ENCODE assay signal across 10 mouse cellular contexts in the genomic region with DNA sequence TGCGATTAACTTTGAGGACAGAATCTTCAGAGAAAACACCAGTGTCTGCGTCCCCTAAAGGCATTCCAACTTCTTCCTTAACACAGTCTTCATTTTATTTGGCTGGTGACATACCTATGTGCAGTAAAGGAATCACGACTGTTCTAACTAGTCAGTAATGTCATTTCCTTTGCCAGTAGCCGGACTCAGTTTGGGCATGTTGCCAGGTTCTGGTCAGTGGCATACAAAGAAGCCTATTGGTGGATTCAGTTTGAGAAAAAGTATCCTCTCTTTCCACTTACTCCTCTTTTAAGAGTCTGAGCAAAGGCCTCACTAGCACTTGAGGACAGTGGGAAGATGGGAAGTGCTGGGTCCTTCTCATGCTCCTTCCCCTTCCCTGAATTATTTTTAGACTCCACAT. TPM values are rescaled to one million over a fixed set of nuclear protein-coding genes. Genes with fewer than 3 reads are reported as not detected.
A peak's percentile ranks its signal among the peaks of the same experiment; 100 is the strongest.
DNase-seq lines count a peak whose midpoint lies in the region; TF ChIP-seq lines count a peak whose summit lies in the region.
"Had no signal": no experiment of that assay in that cellular context is flagged by ENCODE, and none has a peak within 500 bp of the region (broad histone marks: within the 10 kb centered on the region; RNA-seq: fewer than 3 reads in every experiment).

No protein-coding gene starts in this region.

- peak; percentile 48 for DNase-seq in gastrocnemius, adult 2 months
- no peak for DNase-seq in gastrocnemius, adult 18-20 months (ENCODE audit: low spot score)
- peak; percentile 57 for DNase-seq in left cerebral cortex, postnatal 4 days
- no peak for DNase-seq in left cerebral cortex, adult 8-10 months (ENCODE audit: low spot score in 2 of 2)
- peak; percentile 20 for DNase-seq in adipocyte (ENCODE audit: low spot score)
- DNase-seq in kidney, postnatal 14 days = peak; percentile 63
- DNase-seq in urinary bladder, postnatal 10 days (ENCODE audit: low spot score) = no peak

- intact Hi-C loops in gastrocnemius, adult 2 months (cut with DNase I) = no loop called here
- intact Hi-C loops in left cerebral cortex, postnatal 4 days (cut with DNase I) = no loop called here

- H3K27ac ChIP-seq in gastrocnemius, adult 2 months = peak overlapping the region; percentile 4; the same call in 1 of the 2 replicates
- H3K27ac ChIP-seq: embryonic facial prominence, embryonic 13.5 days; kidney, postnatal 0 days; limb, embryonic 15.5 days had no signal

- no peak overlapping the region for H3K4me3 ChIP-seq in gastrocnemius, adult 2 months
- H3K4me3 ChIP-seq: embryonic facial prominence, embryonic 13.5 days; limb, embryonic 15.5 days had no signal

- TF ChIP-seq CTCF in gastrocnemius, adult 2 months (IDR thresholded peaks at IDR 0.05) = no peak

RNA-seq across cellular contexts. Expression of gene Clcn3, which starts 11.3 kb away (rescaled TPM):
- total RNA-seq in gastrocnemius, adult 2 months (2021) = 10 to 100 TPM; 27.5 to 37.4 TPM
- total RNA-seq in gastrocnemius, adult 18-20 months (2021) = 10 to 100 TPM; 34.9 to 35.2 TPM
- total RNA-seq in left cerebral cortex, postnatal 4 days (2021) = 100 to 1,000 TPM; 122 to 123 TPM
- total RNA-seq in left cerebral cortex, adult 8-10 months (2022) = 100 to 1,000 TPM; 121 to 138 (median 128) TPM

RNA-seq across cellular contexts. Expression of gene Nek1, which starts 21.2 kb away (rescaled TPM):
- total RNA-seq in gastrocnemius, adult 2 months (2021) = 1 to 10 TPM; 3.8 to 4.7 TPM
- total RNA-seq in gastrocnemius, adult 18-20 months (2021) = 1 to 10 TPM; 3.8 to 4.8 TPM
- total RNA-seq in left cerebral cortex, postnatal 4 days (2021) = 10 to 100 TPM; 31.4 to 31.7 TPM
- 10 to 100 TPM; 27.7 to 35.2 (median 30.7) TPM for total RNA-seq in left cerebral cortex, adult 8-10 months (2022)

Comparison
In these comparisons a context has a peak if more than half of its experiments do, and no peak if none do; other contexts are left out.
1. DNase-seq: peak in gastrocnemius, adult 2 months (single experiment), left cerebral cortex, postnatal 4 days (single experiment), adipocyte (single experiment) and kidney, postnatal 14 days (single experiment); none in gastrocnemius, adult 18-20 months (single experiment), left cerebral cortex, adult 8-10 months (0 of 2) and urinary bladder, postnatal 10 days (single experiment).
2. RNA of gene Nek1, which starts 21.2 kb away (total RNA-seq): 31.4 to 31.7 TPM in left cerebral cortex, postnatal 4 days and 27.7 to 35.2 TPM in left cerebral cortex, adult 8-10 months; 3.8 to 4.8 TPM in gastrocnemius, adult 18-20 months and 3.8 to 4.7 TPM in gastrocnemius, adult 2 months; every median in the first group is over 4 times any median in the second.